Mouse (Mus musculus) CH12.LX (cell line): ENCODE measurements around the gene Col6a6. TPM values are rescaled to one million over a fixed set of nuclear protein-coding genes. Genes with fewer than 3 reads are reported as not detected.

Experiments used
- DNase-seq: peaks from one replicate; pipeline ENCODE4 v3.0.0-alpha.2; 2013; ENCODE audit errors: extremely low read depth
- H3K27ac ChIP-seq: 2 replicates; pipeline ENCODE4 v1.5.1; 2012; ENCODE audit warnings: low read depth, mild to moderate bottlenecking, control low read depth, moderate library complexity; ENCODE audit not compliant: insufficient read depth
- H3K27me3 ChIP-seq: replicated peaks from 2 replicates; pipeline ENCODE3; 2012; ENCODE audit warnings: inconsistent platforms
- H3K36me3 ChIP-seq, 2 experiments: replicated peaks in 1 of 2; 2 replicates each; pipeline versions ENCODE3 to v1.6.1; 2012; ENCODE audit warnings: inconsistent platforms in 1 of 2, low read length in 1 of 2, mild to moderate bottlenecking in 1 of 2, mixed read lengths in 1 of 2, moderate library complexity in 1 of 2; ENCODE audit not compliant: control insufficient read depth in 1 of 2, insufficient read depth in 1 of 2
- H3K4me1 ChIP-seq, 2 experiments: 2 replicates each; pipeline ENCODE4 v1.6.1; 2012; ENCODE audit warnings: inconsistent platforms in 1 of 2, moderate library complexity in 1 of 2; ENCODE audit not compliant: insufficient read depth in 2 of 2, control insufficient read depth in 1 of 2
- H3K4me2 ChIP-seq: 2 replicates; pipeline ENCODE4 v1.6.1; 2012; ENCODE audit warnings: low read depth, mild to moderate bottlenecking, control low read depth; ENCODE audit not compliant: poor library complexity, insufficient read depth, severe bottlenecking
- H3K4me3 ChIP-seq, 3 experiments: fragments of 150-350 bp in 1 of 3; sonication (generic) in 1 of 3; replicated peaks in 1 of 3; 2 replicates each; pipeline versions ENCODE3 to v1.5.1; 2011 to 2012; ENCODE audit warnings: low read depth in 2 of 3, low read length in 2 of 3, mild to moderate bottlenecking in 2 of 3, moderate library complexity in 2 of 3, control low read depth in 1 of 3, improper control_type of control experiment in 1 of 3, inconsistent platforms in 1 of 3, mixed read lengths in 1 of 3; ENCODE audit not compliant: poor library complexity in 1 of 3
- H3K79me2 ChIP-seq: replicated peaks from 2 replicates; pipeline ENCODE4 v1.6.1; 2012; ENCODE audit warnings: mild to moderate bottlenecking, moderate library complexity; ENCODE audit not compliant: control insufficient read depth, poor library complexity, insufficient read depth, severe bottlenecking; ENCODE audit errors: extremely low read depth
- H3K9ac ChIP-seq: 2 replicates; pipeline ENCODE4 v1.6.1; 2012; ENCODE audit warnings: low read depth, mild to moderate bottlenecking, control low read depth, moderate library complexity; ENCODE audit not compliant: insufficient read depth
- H3K9me3 ChIP-seq: replicated peaks from 2 replicates; pipeline ENCODE3; 2012; ENCODE audit warnings: low read length, inconsistent platforms, mixed read lengths
- BHLHE40 ChIP-seq: IDR thresholded peaks from 2 replicates; pipeline ENCODE4 v1.6.1; 2011; ENCODE audit warnings: mild to moderate bottlenecking, low read depth, low read length, improper control_type of control experiment
- CHD2 ChIP-seq: IDR thresholded peaks from 2 replicates; pipeline ENCODE4 v1.6.1; 2011; ENCODE audit warnings: low read length, improper control_type of control experiment
- CTCF ChIP-seq, 2 experiments: IDR thresholded peaks in 1 of 2; conservative IDR thresholded peaks in 1 of 2; 2 replicates each; pipeline ENCODE4 v1.5.1; 2011 to 2012; ENCODE audit warnings: low read depth in 2 of 2, low read length in 2 of 2, improper control_type of control experiment in 1 of 2, inconsistent platforms in 1 of 2, mild to moderate bottlenecking in 1 of 2, moderate library complexity in 1 of 2
- JUND ChIP-seq: conservative IDR thresholded peaks from 2 replicates; pipeline ENCODE4 v1.6.1; 2011; ENCODE audit warnings: low read depth, low read length, improper control_type of control experiment
- KAT2A ChIP-seq: IDR thresholded peaks from 2 replicates; pipeline ENCODE4 v1.6.1; 2012; ENCODE audit warnings: low read length, improper control_type of control experiment, inconsistent platforms; ENCODE audit not compliant: insufficient replicate concordance
- MXI1 ChIP-seq: IDR thresholded peaks from 2 replicates; pipeline ENCODE4 v1.6.1; 2011; ENCODE audit warnings: mild to moderate bottlenecking, low read depth, low read length, improper control_type of control experiment
- MYC ChIP-seq: IDR thresholded peaks from 2 replicates; pipeline ENCODE4 v1.6.1; 2011; ENCODE audit warnings: low read depth, mild to moderate bottlenecking, improper control_type of control experiment, low read length
- NELFE ChIP-seq: IDR thresholded peaks from 2 replicates; pipeline ENCODE4 v1.6.1; 2011; ENCODE audit warnings: low read depth, low read length, improper control_type of control experiment
- NRF1 ChIP-seq: IDR thresholded peaks from 2 replicates; pipeline ENCODE4 v1.6.1; 2014; ENCODE audit warnings: low read depth, mild to moderate bottlenecking, inconsistent platforms, low read length, improper control_type of control experiment, moderate library complexity
- PAX5 ChIP-seq: IDR thresholded peaks from 2 replicates; pipeline ENCODE4 v1.6.1; 2012; ENCODE audit warnings: low read length, inconsistent platforms, mixed read lengths
- POLR2A ChIP-seq: IDR thresholded peaks from 2 replicates; pipeline ENCODE4 v1.6.1; 2011; ENCODE audit warnings: low read depth, mild to moderate bottlenecking, improper control_type of control experiment, low read length
- RAD21 ChIP-seq: IDR thresholded peaks from 2 replicates; pipeline ENCODE4 v1.6.1; 2011; ENCODE audit warnings: low read depth, mild to moderate bottlenecking, low read length, improper control_type of control experiment, moderate library complexity
- SIN3A ChIP-seq: IDR thresholded peaks from 2 replicates; pipeline ENCODE4 v1.6.1; 2012; ENCODE audit warnings: low read length, improper control_type of control experiment, inconsistent platforms
- SMC3 ChIP-seq: IDR thresholded peaks from 2 replicates; pipeline ENCODE4 v1.6.1; 2011; ENCODE audit warnings: low read depth, low read length, improper control_type of control experiment
- UBTF ChIP-seq: IDR thresholded peaks from 2 replicates; pipeline ENCODE4 v1.6.1; 2012; ENCODE audit warnings: low read depth, mild to moderate bottlenecking, inconsistent platforms, low read length, improper control_type of control experiment, moderate library complexity
- USF1 ChIP-seq: IDR thresholded peaks from 2 replicates; pipeline ENCODE4 v1.6.1; 2014; ENCODE audit warnings: low read depth, mild to moderate bottlenecking, inconsistent platforms, low read length, improper control_type of control experiment
- USF2 ChIP-seq: conservative IDR thresholded peaks from 2 replicates; pipeline ENCODE4 v1.6.1; 2011; ENCODE audit warnings: low read depth, low read length, improper control_type of control experiment
- ZC3H11A ChIP-seq: IDR thresholded peaks from 2 replicates; pipeline ENCODE4 v1.6.1; 2012; ENCODE audit warnings: low read depth, mild to moderate bottlenecking, inconsistent platforms, low read length, improper control_type of control experiment
- ZMIZ1 ChIP-seq: IDR thresholded peaks from 2 replicates; pipeline ENCODE4 v1.6.1; 2012; ENCODE audit warnings: low read depth, mild to moderate bottlenecking, inconsistent platforms, low read length, improper control_type of control experiment
- dilution Hi-C: fragments of 300-500 bp; cut with MboI; formaldehyde crosslinking; loops from 2 replicates; pipeline ENCODE4 v1.14.3; 2020; ENCODE audit warnings: low sequenced_read_pairs; ENCODE audit not compliant: extremely low pct_unique_long_range_greater_than_20kb, extremely low pct_ligation_motif_present
- in situ Hi-C: fragments of 300-500 bp; cut with MboI; formaldehyde crosslinking; loops from 3 replicates; pipeline ENCODE4 v1.14.3; 2019; ENCODE audit warnings: low sequenced_read_pairs, low pct_ligation_motif_present, low pct_unique_long_range_greater_than_20kb, mixed read lengths
- polyA plus RNA-seq: library from polyadenylated mRNA; unstranded; fragments of >175 nt; gene quantifications from 2 replicates; pipeline ENCODE4 v1.2.1, GENCODE M21; 2012; ENCODE audit warnings: low read depth; ENCODE audit not compliant: insufficient read length
- total RNA-seq, 2 experiments: library from RNA; depleted of rRNA; stranded (reverse); fragments of 300-350 nt in 1 of 2; fragments of >200 nt in 1 of 2; gene quantifications; 2 replicates each; pipeline ENCODE4 v1.2.3; 2012 to 2014

Col6a6 gene
- total and polyA plus RNA-seq, 3 experiments, result not detected

DNA sequence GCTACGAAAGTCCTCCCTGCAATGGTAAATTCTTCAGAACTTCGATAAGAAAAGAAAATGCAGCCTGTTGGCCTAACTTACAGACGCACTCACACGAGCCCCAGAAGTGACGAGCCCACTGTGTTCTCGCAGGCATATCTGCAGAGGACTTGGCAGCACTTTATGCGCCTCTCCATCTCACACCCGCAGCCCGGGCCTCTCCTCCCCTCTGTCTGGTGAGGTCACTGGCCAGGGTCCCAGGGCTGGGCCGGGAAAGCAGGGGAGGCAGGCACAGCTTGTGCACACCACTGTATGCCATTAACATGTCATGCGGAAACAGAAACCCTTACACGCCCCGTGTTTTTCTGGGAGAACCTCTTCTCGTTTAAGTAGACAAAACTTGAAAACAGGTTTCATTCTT lies 43.7 kb upstream of the Col6a6 start:
- no peak for DNase-seq

DNA sequence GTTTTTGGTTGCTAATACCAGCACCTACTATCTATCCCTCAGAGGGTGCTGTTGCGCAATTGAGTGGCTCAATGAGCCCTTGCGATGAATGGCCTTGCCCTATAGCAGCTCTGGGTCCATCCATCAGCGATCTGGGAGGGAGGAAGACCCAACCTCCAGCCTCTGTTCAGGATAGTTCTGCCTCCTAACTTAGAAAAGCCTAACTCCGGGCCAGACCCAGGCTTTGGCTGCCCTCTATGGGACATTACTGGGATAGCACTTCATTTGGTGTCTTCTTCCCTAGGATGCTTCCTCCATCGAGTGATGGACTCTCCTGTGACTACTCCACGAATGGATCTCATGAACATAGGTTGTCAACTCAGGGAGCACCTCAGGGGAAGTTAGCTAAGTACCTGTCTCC lies 29.8 kb upstream of the Col6a6 start:
- dilution Hi-C loops, result no loop called here
- DNase-seq, result peak; percentile 54
- in situ Hi-C loops, result loop anchor here (10.0 kb wide), 1 partner anchor 163 kb away; no protein-coding TSS in a partner anchor
- no peak overlapping the region for H3K27ac ChIP-seq
- no peaks in the 10 kb centered on the region for H3K79me2 ChIP-seq
- TF ChIP-seq SMC3, result peak; percentile 85
- no peak for TF ChIP-seq ZMIZ1
- peak; percentile 39; the same call in 1 of the 2 replicates for TF ChIP-seq NELFE
- peak; percentile 44 for TF ChIP-seq ZC3H11A
- TF ChIP-seq PAX5, result no peak
- TF ChIP-seq USF1, result no peak
- no peak for TF ChIP-seq NRF1
- no peak for TF ChIP-seq MYC
- TF ChIP-seq RAD21, result peak; percentile 91
- TF ChIP-seq CTCF (conservative IDR thresholded peaks at IDR 0.05 in 1 of 2, IDR thresholded peaks at IDR 0.05 in 1 of 2; ENCODE audit: low read depth in 2 of 2, low read length in 2 of 2), result peak; percentile 68 to 93
- H3K36me3 ChIP-seq, result no peaks in the 10 kb centered on the region
- H3K27me3 ChIP-seq, result peaks cover 46% of the 10 kb centered on the region
- no peaks in the 10 kb centered on the region for H3K4me1 ChIP-seq
- no peak overlapping the region for H3K4me3 ChIP-seq
- H3K4me2 ChIP-seq, result no peak overlapping the region
- no peak overlapping the region for H3K9ac ChIP-seq
- H3K9me3 ChIP-seq, result no peaks in the 10 kb centered on the region

More for the DNA sequence above, 43.7 kb upstream of the Col6a6 start:
- no peak for TF ChIP-seq BHLHE40
- in situ Hi-C loops (no loop called here), dilution Hi-C loops (no loop called here)
- Histone ChIP-seq H3K27me3 (peaks cover 44% of the 10 kb centered on the region), H3K4me1 (no peaks in the 10 kb centered on the region), H3K79me2 (no peaks in the 10 kb centered on the region), H3K9ac (no peak overlapping the region), H3K4me3 (no peak overlapping the region), H3K27ac (no peak overlapping the region), H3K9me3 (no peaks in the 10 kb centered on the region), H3K36me3 (no peaks in the 10 kb centered on the region), H3K4me2 (no peak overlapping the region)

DNA sequence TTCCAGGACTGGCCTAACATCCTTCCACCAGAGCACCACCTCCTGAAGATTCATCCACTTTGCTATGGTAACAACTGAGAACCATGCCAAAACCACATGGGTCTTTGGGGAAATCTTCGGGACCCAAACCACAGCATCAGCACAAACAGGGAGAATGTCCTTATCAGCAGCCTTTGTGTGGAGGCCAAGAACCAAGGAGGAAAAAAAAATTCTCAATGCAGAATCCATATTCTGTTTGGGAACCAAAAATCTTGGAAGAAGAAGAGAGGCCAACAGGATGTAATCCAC lies 24.8 kb upstream of the Col6a6 start:
- Histone ChIP-seq H3K27ac (no peak overlapping the region), H3K4me1 (no peaks in the 10 kb centered on the region), H3K27me3 (peaks cover 61% of the 10 kb centered on the region), H3K36me3 (no peaks in the 10 kb centered on the region), H3K9ac (no peak overlapping the region), H3K4me3 (no peak overlapping the region), H3K9me3 (no peaks in the 10 kb centered on the region), H3K4me2 (no peak overlapping the region), H3K79me2 (no peaks in the 10 kb centered on the region)
- dilution Hi-C loops, result no loop called here
- no peak for DNase-seq
- TF ChIP-seq JUND, result no peak
- TF ChIP-seq CTCF (conservative IDR thresholded peaks at IDR 0.05 in 1 of 2, IDR thresholded peaks at IDR 0.05 in 1 of 2; ENCODE audit: low read depth in 2 of 2, low read length in 2 of 2), result no peak
- TF ChIP-seq MYC, result no peak
- TF ChIP-seq CHD2, result no peak
- TF ChIP-seq SMC3, result no peak
- TF ChIP-seq USF2, result no peak
- TF ChIP-seq POLR2A, result no peak
- no peak for TF ChIP-seq KAT2A
- no peak for TF ChIP-seq USF1
- no peak for TF ChIP-seq UBTF
- no peak for TF ChIP-seq MXI1
- no peak for TF ChIP-seq SIN3A
- no peak for TF ChIP-seq ZC3H11A
- in situ Hi-C loops, result loop anchor here (10.0 kb wide), 1 partner anchor 158 kb away; no protein-coding TSS in a partner anchor
